Mouse (Mus musculus): ENCODE measurements at regions not wholly inside any gene's neighbourhood (a gene's known extent, or its start where the extent isn't known, plus 50 kb on each side); places are given as distances from the start of the nearest gene placed in this dataset.
A peak's percentile ranks its signal among the peaks of the same experiment; 100 is the strongest.

DNA sequence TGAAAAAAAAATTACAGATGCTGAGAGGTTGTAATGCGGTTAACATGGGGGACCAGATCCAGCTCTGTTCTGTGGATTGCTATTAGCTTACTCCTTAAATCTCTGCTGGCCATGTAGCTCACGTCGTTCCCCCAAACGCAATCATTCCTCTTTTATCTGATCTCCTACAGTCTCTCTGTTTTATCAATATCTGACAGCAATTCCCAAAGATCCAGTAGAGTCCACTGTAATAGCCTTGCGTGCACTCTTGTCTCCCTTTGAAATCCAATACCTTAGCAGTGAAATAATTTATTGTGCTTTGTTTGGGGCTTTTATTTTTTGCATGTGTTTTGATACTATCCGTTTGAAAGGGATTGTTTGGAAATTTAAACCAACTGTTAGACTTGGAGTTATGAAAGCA lies 120.4 kb upstream of the Lyplal1 start:
- H3K4me1 ChIP-seq (ENCODE audit: control insufficient read depth, insufficient read depth, low read length) = peaks cover 3% of the 10 kb centered on the region; the same call in 1 of the 2 replicates
- no peaks in the 10 kb centered on the region for H3K27me3 ChIP-seq (ENCODE audit: control insufficient read depth, insufficient read depth, low read length)
- no peak overlapping the region for H3K4me2 ChIP-seq (replicated peaks; ENCODE audit: low read depth, low read length)
- no peaks in the 10 kb centered on the region for H3K9me3 ChIP-seq (ENCODE audit: control insufficient read depth, low read length)
- WGBS = 42% methylated on average over 6 of the region's 6 CpGs
- H3K4me3 ChIP-seq (ENCODE audit: low read length) = no peak overlapping the region
- no peaks in the 10 kb centered on the region for H3K36me3 ChIP-seq (ENCODE audit: control insufficient read depth, insufficient read depth, low read length)
- H3K9ac ChIP-seq (ENCODE audit: low read depth, low read length) = no peak overlapping the region
- H3K27ac ChIP-seq (ENCODE audit: low read depth, low read length) = no peak overlapping the region
- no peak for ATAC-seq (ENCODE audit: low FRiP score, low TSS enrichment)

DNA sequence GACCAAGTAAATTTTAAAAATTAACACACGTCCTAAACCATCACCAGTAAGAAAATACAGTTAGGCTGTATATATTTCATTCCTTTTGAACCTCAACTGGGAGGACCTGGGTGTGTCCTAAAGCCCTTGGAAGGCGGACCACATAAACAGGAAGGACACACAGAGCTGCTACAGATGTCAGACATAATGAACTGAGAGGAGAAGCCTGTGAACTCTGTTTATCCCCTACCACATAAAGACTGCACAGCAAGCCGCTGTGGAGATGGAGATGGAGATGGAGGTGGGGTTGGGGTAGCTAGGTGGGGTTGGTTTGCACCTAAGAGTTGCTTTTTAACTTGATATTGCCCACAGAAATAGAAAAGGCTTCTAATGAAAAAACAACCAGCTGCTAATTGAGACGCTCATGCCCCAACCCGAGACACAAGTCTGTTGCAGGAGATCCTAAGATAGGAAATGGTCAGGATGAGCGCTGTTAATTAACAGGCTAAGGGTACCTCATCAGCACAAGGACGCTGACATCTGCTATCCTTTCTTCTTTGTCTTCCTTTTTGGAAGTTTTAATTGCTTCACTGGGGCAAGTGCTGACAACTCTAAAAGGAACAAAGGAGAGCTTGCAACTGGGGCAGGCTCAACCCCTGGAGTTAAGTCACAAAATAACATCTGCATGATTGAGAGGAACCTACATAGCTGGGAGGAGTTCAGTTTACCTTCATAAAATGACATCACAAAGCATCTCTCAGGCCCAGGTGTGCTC lies 119.3 kb upstream of the Lyplal1 start:
- no peak overlapping the region for H3K27ac ChIP-seq (ENCODE audit: low read depth, low read length)

DNA sequence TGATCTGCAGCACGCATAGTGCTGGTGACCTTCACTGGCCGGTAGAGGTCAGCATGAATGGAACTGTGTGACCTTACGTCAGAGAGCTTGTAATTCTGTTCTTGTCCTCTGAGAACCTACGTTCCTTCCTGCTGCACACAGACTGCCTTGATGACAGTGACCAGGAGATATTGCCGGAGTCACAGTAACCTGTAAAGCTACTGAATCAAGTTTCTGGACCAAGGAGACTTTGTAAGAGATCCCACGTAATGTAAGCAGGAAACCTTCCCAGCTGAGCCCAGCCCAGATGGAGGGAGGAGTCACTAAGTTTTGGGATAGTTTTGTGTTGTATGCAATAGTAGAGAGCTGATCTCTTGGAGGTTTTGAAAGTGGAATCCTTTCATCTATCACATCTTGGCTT lies 117.4 kb upstream of the Lyplal1 start:
- H3K27me3 ChIP-seq (ENCODE audit: control insufficient read depth, insufficient read depth, low read length) = no peaks in the 10 kb centered on the region
- no peak for ATAC-seq (ENCODE audit: low FRiP score, low TSS enrichment)
- H3K4me1 ChIP-seq (ENCODE audit: control insufficient read depth, insufficient read depth, low read length) = peaks cover 3% of the 10 kb centered on the region; the same call in 1 of the 2 replicates
- no peaks in the 10 kb centered on the region for H3K9me3 ChIP-seq (ENCODE audit: control insufficient read depth, low read length)
- no peak overlapping the region for H3K4me3 ChIP-seq (ENCODE audit: low read length)
- H3K4me2 ChIP-seq (replicated peaks; ENCODE audit: low read depth, low read length) = no peak overlapping the region
- no peak overlapping the region for H3K9ac ChIP-seq (ENCODE audit: low read depth, low read length)
- H3K36me3 ChIP-seq (ENCODE audit: control insufficient read depth, insufficient read depth, low read length) = no peaks in the 10 kb centered on the region
- no peak overlapping the region for H3K27ac ChIP-seq (ENCODE audit: low read depth, low read length)
- 51% methylated on average over 6 of the region's 6 CpGs for whole genome bisulfite sequencing

More for the DNA sequence above, 119.3 kb upstream of the Lyplal1 start:
- Histone ChIP-seq H3K9me3 (ENCODE audit: control insufficient read depth, low read length) (no peaks in the 10 kb centered on the region), H3K4me1 (ENCODE audit: control insufficient read depth, insufficient read depth, low read length) (peaks cover 3% of the 10 kb centered on the region; the same call in 1 of the 2 replicates), H3K36me3 (ENCODE audit: control insufficient read depth, insufficient read depth, low read length) (no peaks in the 10 kb centered on the region), H3K9ac (ENCODE audit: low read depth, low read length) (no peak overlapping the region), H3K4me3 (ENCODE audit: low read length) (no peak overlapping the region), H3K4me2 (replicated peaks; ENCODE audit: low read depth, low read length) (no peak overlapping the region), H3K27me3 (ENCODE audit: control insufficient read depth, insufficient read depth, low read length) (no peaks in the 10 kb centered on the region)
- no peak for ATAC-seq (ENCODE audit: low FRiP score, low TSS enrichment)
- 44% methylated on average over 7 of the region's 7 CpGs for WGBS

DNA sequence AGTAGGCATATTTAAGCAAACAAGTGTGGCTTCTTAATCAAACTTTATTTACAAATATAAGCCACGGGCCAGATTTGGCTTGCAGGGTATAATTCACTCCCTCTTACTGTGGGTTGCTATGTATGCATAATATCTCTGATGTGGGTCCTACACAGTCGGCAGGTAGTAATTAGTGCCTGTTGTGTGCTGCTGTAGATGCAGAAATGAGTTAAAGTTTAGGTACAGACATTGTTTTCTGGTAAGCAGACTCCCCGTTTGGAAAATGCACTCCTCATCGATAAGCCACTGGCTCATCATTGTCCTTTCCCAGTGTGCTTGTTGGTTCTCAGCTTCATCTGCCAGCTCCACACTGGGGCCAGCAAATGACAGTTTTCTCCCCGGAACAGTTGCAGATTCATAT lies 113.4 kb upstream of the Lyplal1 start:
- H3K4me1 ChIP-seq (ENCODE audit: control insufficient read depth, insufficient read depth, low read length) = peaks cover 3% of the 10 kb centered on the region; the same call in 1 of the 2 replicates
- H3K27ac ChIP-seq (ENCODE audit: low read depth, low read length) = no peak overlapping the region
- H3K27me3 ChIP-seq (ENCODE audit: control insufficient read depth, insufficient read depth, low read length) = no peaks in the 10 kb centered on the region
- WGBS = 83% methylated on average over 5 of the region's 5 CpGs
- H3K9ac ChIP-seq (ENCODE audit: low read depth, low read length) = no peak overlapping the region
- no peak overlapping the region for H3K4me2 ChIP-seq (replicated peaks; ENCODE audit: low read depth, low read length)
- H3K36me3 ChIP-seq (ENCODE audit: control insufficient read depth, insufficient read depth, low read length) = no peaks in the 10 kb centered on the region
- no peak overlapping the region for H3K4me3 ChIP-seq (ENCODE audit: low read length)
- H3K9me3 ChIP-seq (ENCODE audit: control insufficient read depth, low read length) = peaks cover 3% of the 10 kb centered on the region; the same call in 1 of the 2 replicates
- no peak for ATAC-seq (ENCODE audit: low FRiP score, low TSS enrichment)

DNA sequence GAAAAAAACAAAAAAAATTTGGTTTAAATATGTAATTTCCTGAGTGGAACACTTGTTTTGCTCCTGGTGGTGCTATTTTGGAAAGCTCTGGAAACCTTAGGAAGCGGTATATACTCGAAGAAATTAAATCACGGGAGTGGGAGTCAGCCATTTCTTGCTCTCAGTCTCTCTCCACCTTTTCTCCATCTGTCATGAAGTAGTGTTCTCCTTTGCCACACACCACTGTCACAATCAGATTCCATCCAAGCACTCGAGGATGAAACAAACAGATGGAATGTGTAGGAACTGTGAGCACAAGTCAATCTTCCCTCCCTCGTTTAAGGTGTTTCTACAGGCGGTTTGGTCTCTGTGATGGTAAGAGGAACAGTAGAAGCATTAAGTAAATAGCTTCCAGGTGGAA lies 112.7 kb upstream of the Lyplal1 start:
- WGBS = 68% methylated on average over 6 of the region's 6 CpGs
- no peaks in the 10 kb centered on the region for H3K27me3 ChIP-seq (ENCODE audit: control insufficient read depth, insufficient read depth, low read length)
- no peak overlapping the region for H3K9ac ChIP-seq (ENCODE audit: low read depth, low read length)
- H3K9me3 ChIP-seq (ENCODE audit: control insufficient read depth, low read length) = peaks cover 3% of the 10 kb centered on the region; the same call in 1 of the 2 replicates
- no peak overlapping the region for H3K4me3 ChIP-seq (ENCODE audit: low read length)
- ATAC-seq (ENCODE audit: low FRiP score, low TSS enrichment) = no peak
- no peaks in the 10 kb centered on the region for H3K36me3 ChIP-seq (ENCODE audit: control insufficient read depth, insufficient read depth, low read length)
- H3K4me1 ChIP-seq (ENCODE audit: control insufficient read depth, insufficient read depth, low read length) = peaks cover 3% of the 10 kb centered on the region; the same call in 1 of the 2 replicates
- no peak overlapping the region for H3K27ac ChIP-seq (ENCODE audit: low read depth, low read length)
- H3K4me2 ChIP-seq (replicated peaks; ENCODE audit: low read depth, low read length) = no peak overlapping the region

DNA sequence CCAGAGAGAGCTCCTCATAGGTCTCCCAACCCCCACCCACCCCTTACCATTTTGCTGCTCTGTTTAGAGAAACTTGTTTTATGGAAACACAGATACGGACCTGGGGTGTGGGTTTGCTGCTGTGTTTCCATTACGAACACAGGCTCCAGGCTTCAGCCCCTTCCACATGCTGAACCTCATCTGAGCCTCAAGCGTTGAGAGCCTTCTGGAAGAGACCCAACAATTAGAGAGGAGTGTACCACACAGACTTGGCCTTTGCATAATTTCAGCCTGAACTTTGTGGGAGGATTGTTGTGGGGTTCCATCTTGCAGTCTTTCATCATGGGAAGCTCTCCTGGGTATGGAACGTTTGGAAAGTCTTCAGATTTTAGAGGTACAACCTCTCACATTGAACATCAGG lies 111.3 kb upstream of the Lyplal1 start:
- ATAC-seq (ENCODE audit: low FRiP score, low TSS enrichment) = no peak
- Histone ChIP-seq H3K36me3 (ENCODE audit: control insufficient read depth, insufficient read depth, low read length) (no peaks in the 10 kb centered on the region), H3K27ac (ENCODE audit: low read depth, low read length) (no peak overlapping the region), H3K27me3 (ENCODE audit: control insufficient read depth, insufficient read depth, low read length) (no peaks in the 10 kb centered on the region), H3K4me1 (ENCODE audit: control insufficient read depth, insufficient read depth, low read length) (0 out of 2 replicates have a peak, but pooled peaks cover 5% of the 10 kb centered on the region), H3K4me3 (ENCODE audit: low read length) (no peak overlapping the region), H3K9me3 (ENCODE audit: control insufficient read depth, low read length) (peaks cover 3% of the 10 kb centered on the region; the same call in 1 of the 2 replicates), H3K9ac (ENCODE audit: low read depth, low read length) (no peak overlapping the region), H3K4me2 (replicated peaks; ENCODE audit: low read depth, low read length) (no peak overlapping the region)
- 72% methylated on average over 4 of the region's 4 CpGs for WGBS

DNA sequence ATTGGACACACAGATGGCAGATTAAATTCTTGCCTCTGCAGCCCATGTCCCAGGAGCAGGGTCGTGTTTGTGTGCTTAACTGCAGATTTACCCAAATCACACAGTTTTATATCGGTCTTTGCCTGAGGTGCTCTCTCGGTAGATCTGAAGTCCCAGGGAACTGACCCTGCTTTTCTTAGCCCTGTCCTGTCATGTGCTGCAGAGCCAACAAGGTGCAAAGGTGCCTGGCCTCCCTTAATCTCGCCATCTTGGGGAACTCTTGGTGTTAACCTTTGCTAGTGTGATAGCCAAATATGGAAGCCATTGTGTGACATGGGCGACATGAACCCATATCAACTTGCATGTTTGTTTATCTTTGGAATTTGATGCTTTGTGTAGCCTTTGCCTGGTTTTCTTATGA lies 107.1 kb upstream of the Lyplal1 start:
- no peak for ATAC-seq (ENCODE audit: low FRiP score, low TSS enrichment)
- Histone ChIP-seq H3K4me1 (ENCODE audit: control insufficient read depth, insufficient read depth, low read length) (0 out of 2 replicates have a peak, but pooled peaks cover 5% of the 10 kb centered on the region), H3K27me3 (ENCODE audit: control insufficient read depth, insufficient read depth, low read length) (no peaks in the 10 kb centered on the region), H3K4me3 (ENCODE audit: low read length) (no peak overlapping the region), H3K9ac (ENCODE audit: low read depth, low read length) (no peak overlapping the region), H3K9me3 (ENCODE audit: control insufficient read depth, low read length) (peaks cover 3% of the 10 kb centered on the region; the same call in 1 of the 2 replicates), H3K27ac (ENCODE audit: low read depth, low read length) (0 out of 2 replicates have a peak overlapping the region, but pooled peaks have one; percentile 14), H3K4me2 (replicated peaks; ENCODE audit: low read depth, low read length) (no peak overlapping the region), H3K36me3 (ENCODE audit: control insufficient read depth, insufficient read depth, low read length) (no peaks in the 10 kb centered on the region)
- 30% methylated on average over 5 of the region's 5 CpGs for WGBS

DNA sequence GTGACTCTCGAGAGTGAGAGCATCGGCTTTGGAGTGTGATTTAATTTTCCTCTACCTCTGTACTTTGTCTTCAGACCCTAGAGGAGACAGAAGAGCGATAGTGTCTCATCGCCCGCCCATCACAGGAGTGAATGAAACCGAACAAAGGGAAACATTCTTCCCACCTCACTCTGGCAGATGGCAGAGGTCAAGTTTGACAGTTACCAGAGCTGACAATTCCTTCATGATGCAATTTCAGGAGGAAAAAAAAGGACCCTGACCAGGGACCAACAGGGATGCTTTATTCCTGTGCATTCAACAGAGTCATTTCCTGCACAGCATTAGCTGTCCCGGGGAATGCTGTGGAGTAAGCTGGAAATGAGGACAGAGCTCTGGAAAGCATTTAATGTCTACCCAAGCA lies 106.3 kb upstream of the Lyplal1 start:
- Histone ChIP-seq H3K4me2 (replicated peaks; ENCODE audit: low read depth, low read length) (no peak overlapping the region), H3K36me3 (ENCODE audit: control insufficient read depth, insufficient read depth, low read length) (no peaks in the 10 kb centered on the region), H3K27ac (ENCODE audit: low read depth, low read length) (0 out of 2 replicates have a peak overlapping the region, but pooled peaks have one; percentile 19), H3K4me3 (ENCODE audit: low read length) (no peak overlapping the region), H3K4me1 (ENCODE audit: control insufficient read depth, insufficient read depth, low read length) (0 out of 2 replicates have a peak, but pooled peaks cover 5% of the 10 kb centered on the region), H3K9ac (ENCODE audit: low read depth, low read length) (no peak overlapping the region), H3K27me3 (ENCODE audit: control insufficient read depth, insufficient read depth, low read length) (no peaks in the 10 kb centered on the region), H3K9me3 (ENCODE audit: control insufficient read depth, low read length) (peaks cover 3% of the 10 kb centered on the region; the same call in 1 of the 2 replicates)
- ATAC-seq (ENCODE audit: low FRiP score, low TSS enrichment) = no peak; the same call in 1 of the 2 replicates
- WGBS = 45% methylated on average over 7 of the region's 7 CpGs

DNA sequence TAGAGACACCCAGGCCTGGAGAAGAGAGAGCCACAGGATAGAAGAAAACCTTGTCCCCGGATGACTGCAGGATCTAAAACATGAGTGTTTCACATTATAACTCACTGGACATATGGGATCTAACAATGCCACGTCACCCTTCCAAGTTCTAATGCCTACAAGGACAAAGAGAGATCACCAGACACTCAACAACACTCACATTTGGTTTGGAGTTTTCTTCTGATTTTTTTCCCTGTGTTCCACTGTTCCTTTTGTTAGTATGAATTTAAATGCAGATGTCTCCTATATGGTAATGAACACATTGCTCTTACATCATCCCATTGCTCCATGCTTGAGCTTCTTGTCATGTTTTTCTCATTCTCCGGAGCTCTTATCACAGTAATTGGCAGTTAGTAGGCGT lies 101.9 kb upstream of the Lyplal1 start:
- WGBS = 92% methylated on average over 4 of the region's 4 CpGs
- ATAC-seq (ENCODE audit: low FRiP score, low TSS enrichment) = no peak

More for the DNA sequence above, 101.9 kb upstream of the Lyplal1 start:
- Histone ChIP-seq H3K4me2 (replicated peaks; ENCODE audit: low read depth, low read length) (no peak overlapping the region), H3K27ac (ENCODE audit: low read depth, low read length) (no peak overlapping the region), H3K36me3 (ENCODE audit: control insufficient read depth, insufficient read depth, low read length) (no peaks in the 10 kb centered on the region), H3K9ac (ENCODE audit: low read depth, low read length) (no peak overlapping the region), H3K4me3 (ENCODE audit: low read length) (no peak overlapping the region), H3K9me3 (ENCODE audit: control insufficient read depth, low read length) (no peaks in the 10 kb centered on the region), H3K4me1 (ENCODE audit: control insufficient read depth, insufficient read depth, low read length) (0 out of 2 replicates have a peak, but pooled peaks cover 1% of the 10 kb centered on the region), H3K27me3 (ENCODE audit: control insufficient read depth, insufficient read depth, low read length) (no peaks in the 10 kb centered on the region)

Data from kidney, embryonic 14.5 days (tissue).